Mouse (Mus musculus): ENCODE results near the gene Akt1. TPM values are rescaled to one million over a fixed set of nuclear protein-coding genes. Genes with fewer than 3 reads are reported as not detected.

Gene Akt1
- polyA plus RNA-seq, 1 experiment from 2014 or later: 121 TPM

DNA sequence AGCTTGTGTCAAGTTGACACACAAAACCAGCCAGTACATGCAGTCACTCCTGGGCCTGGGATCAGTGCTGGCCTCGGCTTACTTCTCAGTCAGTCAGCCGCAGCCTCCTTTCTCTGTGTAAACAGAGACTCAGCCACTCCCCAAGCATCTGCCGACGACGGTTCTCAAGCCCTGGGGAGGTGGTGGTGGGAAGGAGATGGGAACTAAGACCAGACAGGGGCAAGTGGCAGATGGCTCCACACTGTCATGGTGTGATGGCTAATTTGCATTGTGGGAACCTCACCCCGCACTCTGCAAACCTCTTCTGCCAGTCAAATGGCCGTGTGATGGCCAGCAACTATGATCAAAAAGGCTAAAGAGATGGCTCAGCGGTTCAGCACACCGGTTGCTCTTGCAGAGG lies 58.0 kb downstream of the Akt1 start:
- no peaks in the 10 kb centered on the region; the same call in 1 of the 2 replicates for H3K4me1 ChIP-seq (replicated peaks; ENCODE audit: control insufficient read depth, insufficient read depth, low read length)
- WGBS: 38% methylated on average over 9 of the region's 9 CpGs
- ATAC-seq: no peak
- no peak overlapping the region for H3K4me3 ChIP-seq (ENCODE audit: low read depth, low read length)
- no peak overlapping the region for H3K4me2 ChIP-seq (replicated peaks; ENCODE audit: low read depth)
- TF ChIP-seq CTCF (IDR thresholded peaks at IDR 0.05; ENCODE audit: low read depth): no peak
- H3K36me3 ChIP-seq (ENCODE audit: control insufficient read depth, insufficient read depth): no peaks in the 10 kb centered on the region
- H3K9me3 ChIP-seq (ENCODE audit: control insufficient read depth): no peaks in the 10 kb centered on the region
- H3K9ac ChIP-seq (ENCODE audit: low read depth, low read length): no peak overlapping the region
- H3K27me3 ChIP-seq (replicated peaks; ENCODE audit: control insufficient read depth, insufficient read depth, low read length): peaks cover 7% of the 10 kb centered on the region
- no peak overlapping the region for H3K27ac ChIP-seq (ENCODE audit: low read depth, low read length)

DNA sequence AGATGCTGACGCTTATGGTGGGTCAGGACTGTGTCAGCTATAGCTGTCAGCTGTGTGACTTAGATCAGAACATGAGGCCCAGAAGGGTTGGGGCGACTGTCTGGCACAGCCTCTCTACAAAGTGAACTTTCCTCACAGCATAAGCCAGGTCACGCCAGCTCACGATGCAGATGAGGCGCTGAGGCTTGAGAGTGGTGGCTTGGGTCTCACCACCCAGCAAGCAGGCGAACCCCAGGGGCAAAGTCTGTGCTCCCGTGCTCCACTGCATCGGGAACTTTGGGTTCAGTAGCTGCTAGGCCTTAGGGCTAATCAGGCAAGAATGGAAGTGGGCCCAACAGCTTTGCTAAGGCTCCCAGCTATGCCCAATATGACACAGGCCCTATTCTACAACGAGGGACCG lies 65.7 kb downstream of the Akt1 start:
- Histone ChIP-seq H3K4me2 (replicated peaks; ENCODE audit: low read depth) (no peak overlapping the region), H3K27ac (ENCODE audit: low read depth, low read length) (no peak overlapping the region), H3K9ac (ENCODE audit: low read depth, low read length) (no peak overlapping the region), H3K9me3 (ENCODE audit: control insufficient read depth) (no peaks in the 10 kb centered on the region), H3K36me3 (ENCODE audit: control insufficient read depth, insufficient read depth) (peaks cover 18% of the 10 kb centered on the region; the same call in 1 of the 2 replicates), H3K27me3 (replicated peaks; ENCODE audit: control insufficient read depth, insufficient read depth, low read length) (no peaks in the 10 kb centered on the region), H3K4me1 (replicated peaks; ENCODE audit: control insufficient read depth, insufficient read depth, low read length) (no peaks in the 10 kb centered on the region), H3K4me3 (ENCODE audit: low read depth, low read length) (no peak overlapping the region)
- TF ChIP-seq CTCF (IDR thresholded peaks at IDR 0.05; ENCODE audit: low read depth): no peak
- no peak for ATAC-seq
- WGBS: 90% methylated on average over 10 of the region's 10 CpGs

DNA sequence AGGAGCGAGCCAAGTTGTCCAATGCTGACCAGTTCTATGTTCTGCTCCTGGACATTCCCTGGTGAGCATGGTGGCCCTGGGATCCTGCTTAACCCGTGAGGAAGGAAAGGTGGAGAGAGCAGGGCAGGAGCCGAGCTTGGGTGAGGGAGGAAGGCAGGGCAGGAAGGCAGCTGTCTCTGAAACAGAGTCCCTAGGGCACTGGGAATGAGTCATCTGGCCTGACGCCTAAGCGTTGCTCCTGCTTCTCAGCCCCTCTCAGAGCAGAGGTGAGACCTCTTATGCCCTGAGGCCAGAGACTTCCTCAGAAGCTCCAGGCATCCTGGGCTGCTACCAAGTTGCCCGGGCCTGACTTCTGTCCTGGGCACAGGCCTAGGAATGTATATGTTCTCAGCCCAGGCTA lies 67.7 kb downstream of the Akt1 start:
- Histone ChIP-seq H3K36me3 (ENCODE audit: control insufficient read depth, insufficient read depth) (peaks cover 18% of the 10 kb centered on the region; the same call in 1 of the 2 replicates), H3K9me3 (ENCODE audit: control insufficient read depth) (no peaks in the 10 kb centered on the region), H3K27ac (ENCODE audit: low read depth, low read length) (no peak overlapping the region), H3K4me2 (replicated peaks; ENCODE audit: low read depth) (no peak overlapping the region), H3K4me1 (replicated peaks; ENCODE audit: control insufficient read depth, insufficient read depth, low read length) (no peaks in the 10 kb centered on the region), H3K4me3 (ENCODE audit: low read depth, low read length) (no peak overlapping the region), H3K9ac (ENCODE audit: low read depth, low read length) (no peak overlapping the region), H3K27me3 (replicated peaks; ENCODE audit: control insufficient read depth, insufficient read depth, low read length) (no peaks in the 10 kb centered on the region)
- TF ChIP-seq CTCF (IDR thresholded peaks at IDR 0.05; ENCODE audit: low read depth): no peak
- 74% methylated on average over 6 of the region's 6 CpGs for WGBS
- no peak for ATAC-seq

DNA sequence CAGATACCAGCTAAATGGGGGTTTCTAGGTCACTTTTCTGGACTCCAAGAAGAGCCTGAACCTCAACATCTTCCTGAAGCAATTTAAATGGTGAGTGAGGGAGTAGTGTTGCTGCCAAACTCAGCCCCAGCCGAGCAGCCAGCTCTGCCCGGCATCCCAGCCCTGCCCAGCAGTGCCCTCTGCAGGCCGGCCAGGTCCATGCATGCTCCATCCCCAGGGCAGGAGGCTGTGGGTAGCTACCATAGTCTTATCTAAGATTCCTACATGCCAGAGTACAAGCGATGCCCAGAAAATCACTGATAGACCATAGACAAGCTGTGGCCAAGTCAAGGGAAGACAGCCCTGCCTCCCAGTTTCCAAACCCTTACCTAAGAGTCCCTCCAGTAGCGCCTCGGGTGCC lies 68.9 kb downstream of the Akt1 start:
- Histone ChIP-seq H3K9me3 (ENCODE audit: control insufficient read depth) (no peaks in the 10 kb centered on the region), H3K4me3 (ENCODE audit: low read depth, low read length) (no peak overlapping the region), H3K9ac (ENCODE audit: low read depth, low read length) (no peak overlapping the region), H3K4me1 (replicated peaks; ENCODE audit: control insufficient read depth, insufficient read depth, low read length) (no peaks in the 10 kb centered on the region), H3K27me3 (replicated peaks; ENCODE audit: control insufficient read depth, insufficient read depth, low read length) (no peaks in the 10 kb centered on the region), H3K4me2 (replicated peaks; ENCODE audit: low read depth) (no peak overlapping the region), H3K27ac (ENCODE audit: low read depth, low read length) (no peak overlapping the region), H3K36me3 (ENCODE audit: control insufficient read depth, insufficient read depth) (peaks cover 18% of the 10 kb centered on the region; the same call in 1 of the 2 replicates)
- peak; percentile 96 for TF ChIP-seq CTCF (IDR thresholded peaks at IDR 0.05; ENCODE audit: low read depth)
- ATAC-seq: peak; percentile 60; the same call in 1 of the 2 replicates
- 49% methylated on average over 6 of the region's 6 CpGs for WGBS

DNA sequence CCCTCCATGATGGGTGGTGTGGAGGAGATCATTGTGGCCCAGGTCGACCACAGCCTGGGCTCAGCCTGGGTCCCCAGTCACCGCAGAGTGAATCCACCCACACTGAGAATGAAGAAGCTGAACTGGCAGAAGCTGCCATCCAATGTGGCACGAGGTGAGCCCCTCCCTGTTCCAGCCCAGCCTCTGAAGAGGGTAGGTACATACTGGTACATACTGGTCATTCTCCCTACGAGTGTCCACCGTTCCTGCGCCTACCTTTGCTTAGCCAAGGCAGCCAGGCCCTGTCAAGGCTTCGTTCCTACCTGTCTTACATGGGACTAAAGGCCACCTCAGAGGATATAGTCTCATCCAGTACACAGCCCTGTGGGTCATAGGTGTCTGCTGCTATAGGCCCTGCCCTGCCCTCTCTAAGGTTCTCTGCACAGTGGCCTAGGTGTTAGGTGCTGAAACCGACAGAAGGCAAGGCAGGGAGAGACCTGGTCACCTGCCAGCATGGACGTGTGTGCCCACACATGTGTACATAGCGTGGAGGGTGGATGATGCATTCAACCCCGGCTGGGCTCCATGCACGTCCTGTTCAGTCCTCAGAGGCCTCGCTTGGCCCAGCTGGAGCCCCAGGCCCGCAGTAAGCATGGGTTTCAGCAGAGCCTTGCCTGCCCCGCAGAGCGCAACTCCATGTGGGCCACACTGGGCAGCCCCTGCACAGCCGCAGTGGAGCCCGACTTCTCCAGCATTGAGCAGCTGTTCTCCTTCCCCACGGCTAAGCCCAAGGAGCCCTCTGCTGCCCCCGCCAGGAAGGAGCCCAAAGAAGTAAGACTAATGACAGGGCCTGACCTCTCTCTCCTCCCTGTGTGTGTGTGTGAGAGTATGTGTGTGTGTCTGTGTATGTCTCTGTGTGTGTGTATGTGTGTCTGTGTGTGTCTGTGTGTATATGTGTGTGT lies 69.7 kb downstream of the Akt1 start:
- Histone ChIP-seq H3K4me1 (replicated peaks; ENCODE audit: control insufficient read depth, insufficient read depth, low read length) (no peaks in the 10 kb centered on the region), H3K27me3 (replicated peaks; ENCODE audit: control insufficient read depth, insufficient read depth, low read length) (no peaks in the 10 kb centered on the region), H3K4me2 (replicated peaks; ENCODE audit: low read depth) (no peak overlapping the region), H3K9ac (ENCODE audit: low read depth, low read length) (no peak overlapping the region), H3K9me3 (ENCODE audit: control insufficient read depth) (no peaks in the 10 kb centered on the region), H3K36me3 (ENCODE audit: control insufficient read depth, insufficient read depth) (peaks cover 18% of the 10 kb centered on the region; the same call in 1 of the 2 replicates), H3K27ac (ENCODE audit: low read depth, low read length) (no peak overlapping the region), H3K4me3 (ENCODE audit: low read depth, low read length) (no peak overlapping the region)
- WGBS: 71% methylated on average over 20 of the region's 20 CpGs
- peak; percentile 68 for TF ChIP-seq CTCF (IDR thresholded peaks at IDR 0.05; ENCODE audit: low read depth)
- peak; percentile 37; the same call in 1 of the 2 replicates for ATAC-seq

DNA sequence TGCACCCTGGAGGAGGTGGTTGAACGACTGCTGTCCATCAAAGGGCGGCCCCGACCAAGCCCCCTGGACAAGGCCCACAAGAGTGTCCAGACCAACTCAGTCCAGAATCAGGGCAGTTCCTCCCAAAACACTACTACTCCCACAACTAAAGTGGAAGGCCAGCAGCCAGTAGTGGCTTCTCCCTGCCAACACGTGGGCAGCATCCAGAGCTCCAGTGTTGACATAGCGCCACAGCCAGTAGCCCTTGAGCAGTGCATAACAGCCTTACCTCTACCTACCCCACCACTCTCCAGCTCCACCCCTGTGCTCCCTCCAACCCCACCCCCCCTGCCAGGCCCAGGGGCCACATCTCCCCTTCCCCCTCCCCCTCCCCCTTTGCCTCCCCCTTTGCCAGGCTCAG lies 70.7 kb downstream of the Akt1 start:
- Histone ChIP-seq H3K27ac (ENCODE audit: low read depth, low read length) (no peak overlapping the region), H3K27me3 (replicated peaks; ENCODE audit: control insufficient read depth, insufficient read depth, low read length) (no peaks in the 10 kb centered on the region), H3K4me3 (ENCODE audit: low read depth, low read length) (no peak overlapping the region), H3K36me3 (ENCODE audit: control insufficient read depth, insufficient read depth) (peaks cover 16% of the 10 kb centered on the region; the same call in 1 of the 2 replicates), H3K9me3 (ENCODE audit: control insufficient read depth) (no peaks in the 10 kb centered on the region), H3K4me1 (replicated peaks; ENCODE audit: control insufficient read depth, insufficient read depth, low read length) (no peaks in the 10 kb centered on the region), H3K9ac (ENCODE audit: low read depth, low read length) (no peak overlapping the region), H3K4me2 (replicated peaks; ENCODE audit: low read depth) (no peak overlapping the region)
- no peak for ATAC-seq
- no peak for TF ChIP-seq CTCF (IDR thresholded peaks at IDR 0.05; ENCODE audit: low read depth)
- WGBS: 83% methylated on average over 5 of the region's 5 CpGs

Small RNA genes within 50 kb of the gene (microRNA-seq; reads per million reads assigned to microRNA genes)
- gene Mir6939: not detected

Other genes with a start within 250 kb of the Akt1 start
- gene A530016L24Rik, start 185.4 kb downstream of the Akt1 start, polyA plus RNA-seq (2015; fragmentation: Nextera tagmentation; extraction: Ambion mirVana): 0.07 and 0.22 TPM in 2 replicates
- 1.8 and 1.9 TPM in 2 replicates for gene Tmem179, start 158.1 kb downstream of the Akt1 start, polyA plus RNA-seq (2015; fragmentation: Nextera tagmentation; extraction: Ambion mirVana)
- 0.70 and 1.1 TPM in 2 replicates for gene Inf2, start 86.1 kb downstream of the Akt1 start, polyA plus RNA-seq (2015; fragmentation: Nextera tagmentation; extraction: Ambion mirVana)
- 0.57 and 0.67 TPM in 2 replicates for gene Adssl1, start 54.8 kb downstream of the Akt1 start, polyA plus RNA-seq (2015; fragmentation: Nextera tagmentation; extraction: Ambion mirVana)
- 52.6 and 54.5 TPM in 2 replicates for gene Siva1, start 30.2 kb downstream of the Akt1 start, polyA plus RNA-seq (2015; fragmentation: Nextera tagmentation; extraction: Ambion mirVana)
- gene Zbtb42, start 3.9 kb upstream of the Akt1 start, polyA plus RNA-seq (2015; fragmentation: Nextera tagmentation; extraction: Ambion mirVana): 8.1 and 8.3 TPM in 2 replicates
- gene Cep170b, start 45.6 kb upstream of the Akt1 start, polyA plus RNA-seq (2015; fragmentation: Nextera tagmentation; extraction: Ambion mirVana): 12.7 and 13.4 TPM in 2 replicates
- gene Pld4, start 85.8 kb upstream of the Akt1 start, polyA plus RNA-seq (2015; fragmentation: Nextera tagmentation; extraction: Ambion mirVana): 6.7 and 6.9 TPM in 2 replicates
- 1.6 TPM in 2 replicates for gene Ahnak2, start 127.8 kb upstream of the Akt1 start, polyA plus RNA-seq (2015; fragmentation: Nextera tagmentation; extraction: Ambion mirVana)
- gene Clba1, start 134.1 kb upstream of the Akt1 start, polyA plus RNA-seq (2015; fragmentation: Nextera tagmentation; extraction: Ambion mirVana): 3.6 TPM in 2 replicates
- gene Cdca4, start 154.5 kb upstream of the Akt1 start, polyA plus RNA-seq (2015; fragmentation: Nextera tagmentation; extraction: Ambion mirVana): 22.6 and 24.1 TPM in 2 replicates
- gene Gpr132, start 193.3 kb upstream of the Akt1 start, polyA plus RNA-seq (2015; fragmentation: Nextera tagmentation; extraction: Ambion mirVana): 0.25 and 0.30 TPM in 2 replicates